Mouse (Mus musculus): ENCODE data around the gene H2al2a. TPM values are rescaled to one million over a fixed set of nuclear protein-coding genes. Genes with fewer than 3 reads are reported as not detected.

The H2al2a gene
- polyA plus RNA-seq, 1 experiment from 2014 or later, result not detected

DNA sequence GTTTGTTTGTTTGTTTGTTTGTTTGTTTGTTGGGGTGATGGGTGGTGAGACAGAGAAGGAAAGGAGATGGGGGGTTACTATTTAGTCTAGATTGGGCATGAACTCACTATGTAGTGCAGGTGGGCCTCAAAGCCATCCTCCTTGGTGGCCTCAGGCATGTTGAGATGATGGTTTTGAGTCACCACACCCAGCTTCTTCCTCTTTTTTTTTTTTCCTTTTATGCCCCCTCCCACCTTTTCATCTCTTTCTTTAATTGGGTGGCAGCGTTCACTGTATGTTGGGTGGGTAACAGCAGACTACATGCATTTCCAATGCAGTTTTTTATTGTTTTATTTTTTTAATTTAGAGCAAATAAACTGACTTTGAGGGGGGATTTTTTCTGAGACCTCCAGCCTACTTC, 19.9 kb upstream of the H2al2a start:
- no peak overlapping the region for H3K9ac ChIP-seq
- TF ChIP-seq CTCF (IDR thresholded peaks at IDR 0.05; ENCODE audit: low read depth), result no peak
- H3K27me3 ChIP-seq (ENCODE audit: insufficient read depth, low read length), result no peaks in the 10 kb centered on the region
- no peaks in the 10 kb centered on the region for H3K36me3 ChIP-seq (ENCODE audit: insufficient read depth)
- ATAC-seq (ENCODE audit: insufficient read depth) (no peak), DNase-seq (no peak)
- H3K4me2 ChIP-seq, result no peak overlapping the region
- H3K27ac ChIP-seq (ENCODE audit: low read depth), result no peak overlapping the region
- H3K9me3 ChIP-seq (ENCODE audit: low read depth, low read length), result no peaks in the 10 kb centered on the region
- no peaks in the 10 kb centered on the region for H3K4me1 ChIP-seq (ENCODE audit: insufficient read depth)
- 97% methylated on average over 1 of the region's 1 CpGs for WGBS
- no peak overlapping the region for H3K4me3 ChIP-seq (ENCODE audit: low read depth, low read length)

- Histone ChIP-seq H3K27ac (ENCODE audit: low read depth) (no peak overlapping the region), H3K4me3 (ENCODE audit: low read depth, low read length) (no peak overlapping the region), H3K9ac (no peak overlapping the region), H3K9me3 (ENCODE audit: low read depth, low read length) (no peaks in the 10 kb centered on the region), H3K4me1 (ENCODE audit: insufficient read depth) (no peaks in the 10 kb centered on the region), H3K4me2 (no peak overlapping the region), H3K36me3 (ENCODE audit: insufficient read depth) (no peaks in the 10 kb centered on the region), H3K27me3 (ENCODE audit: insufficient read depth, low read length) (no peaks in the 10 kb centered on the region)
- 52% methylated on average over 3 of the region's 3 CpGs for WGBS
- DNase-seq (no peak), ATAC-seq (ENCODE audit: insufficient read depth) (no peak)
- TF ChIP-seq CTCF (IDR thresholded peaks at IDR 0.05; ENCODE audit: low read depth), result no peak
Observed at GRCm38 (mm10) chr2:18015581-18015980, 18.8 kb upstream of the H2al2a start.

GRCm38 (mm10) chr2:18012866-18013265, 16.1 kb upstream of the H2al2a start:
- Histone ChIP-seq H3K4me2 (no peak overlapping the region), H3K4me1 (ENCODE audit: insufficient read depth) (no peaks in the 10 kb centered on the region), H3K27ac (ENCODE audit: low read depth) (no peak overlapping the region), H3K27me3 (ENCODE audit: insufficient read depth, low read length) (no peaks in the 10 kb centered on the region), H3K9me3 (ENCODE audit: low read depth, low read length) (no peaks in the 10 kb centered on the region), H3K4me3 (ENCODE audit: low read depth, low read length) (no peak overlapping the region), H3K9ac (no peak overlapping the region), H3K36me3 (ENCODE audit: insufficient read depth) (no peaks in the 10 kb centered on the region)
- WGBS, result 75% methylated on average over 3 of the region's 3 CpGs
- no peak for ATAC-seq (ENCODE audit: insufficient read depth)
- no peak for TF ChIP-seq CTCF (IDR thresholded peaks at IDR 0.05; ENCODE audit: low read depth)
- DNase-seq, result no peak

DNA sequence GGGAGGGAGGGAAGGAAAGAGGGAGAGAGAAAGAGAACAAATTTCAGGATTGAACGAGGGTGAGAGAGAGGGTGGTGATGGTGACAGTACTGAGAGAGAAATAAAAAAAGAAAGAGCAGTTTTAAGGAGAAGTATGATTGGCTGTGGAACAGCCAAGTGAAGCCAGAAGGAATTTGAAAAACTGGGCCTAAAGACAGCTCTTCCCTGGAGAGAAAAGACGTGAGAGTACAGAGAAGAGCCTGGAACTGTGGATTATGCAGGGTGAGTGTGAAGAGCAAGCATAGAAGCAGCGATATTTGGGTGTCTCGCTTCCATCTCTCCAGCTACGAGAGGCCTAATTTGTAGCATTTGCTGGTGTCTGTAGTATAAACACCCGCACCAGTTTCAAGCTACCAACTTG, 14.5 kb upstream of the H2al2a start:
- no peak for TF ChIP-seq CTCF (IDR thresholded peaks at IDR 0.05; ENCODE audit: low read depth)
- no peak for ATAC-seq (ENCODE audit: insufficient read depth)
- no peaks in the 10 kb centered on the region for H3K9me3 ChIP-seq (ENCODE audit: low read depth, low read length)
- no peak for DNase-seq
- no peak overlapping the region for H3K4me2 ChIP-seq
- no peak overlapping the region for H3K4me3 ChIP-seq (ENCODE audit: low read depth, low read length)
- no peak overlapping the region for H3K27ac ChIP-seq (ENCODE audit: low read depth)
- H3K4me1 ChIP-seq (ENCODE audit: insufficient read depth), result no peaks in the 10 kb centered on the region
- 76% methylated on average over 6 of the region's 6 CpGs for WGBS
- no peak overlapping the region for H3K9ac ChIP-seq
- no peaks in the 10 kb centered on the region for H3K36me3 ChIP-seq (ENCODE audit: insufficient read depth)
- H3K27me3 ChIP-seq (ENCODE audit: insufficient read depth, low read length), result no peaks in the 10 kb centered on the region

- H3K4me3 ChIP-seq (ENCODE audit: low read depth, low read length), result no peak overlapping the region
- no peak overlapping the region for H3K4me2 ChIP-seq
- ATAC-seq (ENCODE audit: insufficient read depth) (no peak), DNase-seq (no peak)
- no peak overlapping the region for H3K9ac ChIP-seq
- 24% methylated on average over 8 of the region's 8 CpGs for WGBS
- H3K9me3 ChIP-seq (ENCODE audit: low read depth, low read length), result no peaks in the 10 kb centered on the region
- H3K36me3 ChIP-seq (ENCODE audit: insufficient read depth), result no peaks in the 10 kb centered on the region
- no peak for TF ChIP-seq CTCF (IDR thresholded peaks at IDR 0.05; ENCODE audit: low read depth)
- no peak overlapping the region for H3K27ac ChIP-seq (ENCODE audit: low read depth)
- no peaks in the 10 kb centered on the region for H3K27me3 ChIP-seq (ENCODE audit: insufficient read depth, low read length)
- H3K4me1 ChIP-seq (ENCODE audit: insufficient read depth), result no peaks in the 10 kb centered on the region
Observed at GRCm38 (mm10) chr2:18005137-18005536, 8.4 kb upstream of the H2al2a start.

GRCm38 (mm10) chr2:18004286-18004685, 7.5 kb upstream of the H2al2a start:
- ATAC-seq (ENCODE audit: insufficient read depth) (no peak), DNase-seq (no peak)
- 77% methylated on average over 4 of the region's 4 CpGs for WGBS
- H3K4me1 ChIP-seq (ENCODE audit: insufficient read depth), result no peaks in the 10 kb centered on the region
- no peak overlapping the region for H3K4me3 ChIP-seq (ENCODE audit: low read depth, low read length)
- H3K4me2 ChIP-seq, result no peak overlapping the region
- no peak overlapping the region for H3K9ac ChIP-seq
- H3K9me3 ChIP-seq (ENCODE audit: low read depth, low read length), result no peaks in the 10 kb centered on the region
- no peak for TF ChIP-seq CTCF (IDR thresholded peaks at IDR 0.05; ENCODE audit: low read depth)
- H3K27ac ChIP-seq (ENCODE audit: low read depth), result no peak overlapping the region
- H3K27me3 ChIP-seq (ENCODE audit: insufficient read depth, low read length), result no peaks in the 10 kb centered on the region
- H3K36me3 ChIP-seq (ENCODE audit: insufficient read depth), result no peaks in the 10 kb centered on the region

- Histone ChIP-seq H3K9ac (no peak overlapping the region), H3K36me3 (ENCODE audit: insufficient read depth) (no peaks in the 10 kb centered on the region), H3K27me3 (ENCODE audit: insufficient read depth, low read length) (no peaks in the 10 kb centered on the region), H3K27ac (ENCODE audit: low read depth) (no peak overlapping the region), H3K4me1 (ENCODE audit: insufficient read depth) (no peaks in the 10 kb centered on the region), H3K9me3 (ENCODE audit: low read depth, low read length) (no peaks in the 10 kb centered on the region), H3K4me3 (ENCODE audit: low read depth, low read length) (no peak overlapping the region), H3K4me2 (no peak overlapping the region)
- no peak for TF ChIP-seq CTCF (IDR thresholded peaks at IDR 0.05; ENCODE audit: low read depth)
- 94% methylated on average over 3 of the region's 3 CpGs for WGBS
- ATAC-seq (ENCODE audit: insufficient read depth), result no peak
- no peak for DNase-seq
Observed at GRCm38 (mm10) chr2:18002306-18002705, 5.5 kb upstream of the H2al2a start.

- ATAC-seq (ENCODE audit: insufficient read depth), result no peak
- H3K4me1 ChIP-seq (ENCODE audit: insufficient read depth), result no peaks in the 10 kb centered on the region
Observed at GRCm38 (mm10) chr2:17989562-17989961, 7.2 kb downstream of the H2al2a start.

More at GRCm38 (mm10) chr2:17989562-17989961, 7.2 kb downstream of the H2al2a start:
- Histone ChIP-seq H3K27me3 (ENCODE audit: insufficient read depth, low read length) (no peaks in the 10 kb centered on the region), H3K27ac (ENCODE audit: low read depth) (no peak overlapping the region), H3K9ac (no peak overlapping the region), H3K4me2 (no peak overlapping the region), H3K9me3 (ENCODE audit: low read depth, low read length) (no peaks in the 10 kb centered on the region), H3K4me3 (ENCODE audit: low read depth, low read length) (no peak overlapping the region), H3K36me3 (ENCODE audit: insufficient read depth) (no peaks in the 10 kb centered on the region)
- no peak for DNase-seq
- no peak for TF ChIP-seq CTCF (IDR thresholded peaks at IDR 0.05; ENCODE audit: low read depth)
